Mouse (Mus musculus): Measurements from ENCODE around the gene Mrpl50.

DNA sequence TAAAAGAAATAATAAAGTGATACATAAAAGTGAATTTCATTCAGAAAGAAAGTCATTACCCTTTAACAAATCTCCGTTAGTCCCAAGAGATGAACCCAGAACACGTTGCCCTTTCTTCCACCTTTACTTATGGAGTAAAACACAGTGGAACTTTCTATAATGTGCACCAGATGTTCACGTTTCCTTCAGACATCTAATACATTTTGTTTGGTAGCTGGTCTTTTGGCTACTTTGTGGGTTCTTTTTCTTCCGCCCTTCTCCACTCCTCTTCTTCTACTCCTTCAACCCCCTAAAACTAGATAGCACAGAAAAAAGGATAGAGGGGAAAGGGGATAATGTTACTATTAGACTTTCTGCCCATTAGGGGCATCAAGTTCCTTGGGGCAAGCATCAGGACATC lies 8.3 kb downstream of the Mrpl50 start:
- TF ChIP-seq CTCF (conservative IDR thresholded peaks at IDR 0.05; ENCODE audit: low read length): no peak
- no peak for TF ChIP-seq POU5F1 (IDR thresholded peaks at IDR 0.05; ENCODE audit: borderline replicate concordance, low read length)
- TF ChIP-seq NANOG (IDR thresholded peaks at IDR 0.05; ENCODE audit: borderline replicate concordance, low read length): no peak

Measured in E14TG2a.4 (cell line).